Mouse (Mus musculus) B cell, adult 2 months (primary cell): ENCODE measurements around the gene Hnrnpa2b1.
A peak's percentile ranks its signal among the peaks of the same experiment; 100 is the strongest.
"Not testable (repeated sequence)": the region's sequence is repeated elsewhere in the genome, so short reads cannot be mapped to it uniquely, and the experiment has no call there.

Experiments used
- DNase-seq, 2 experiments: peaks; one replicate each; pipeline ENCODE4 v3.0.0; 2022

The Hnrnpa2b1 gene

DNA sequence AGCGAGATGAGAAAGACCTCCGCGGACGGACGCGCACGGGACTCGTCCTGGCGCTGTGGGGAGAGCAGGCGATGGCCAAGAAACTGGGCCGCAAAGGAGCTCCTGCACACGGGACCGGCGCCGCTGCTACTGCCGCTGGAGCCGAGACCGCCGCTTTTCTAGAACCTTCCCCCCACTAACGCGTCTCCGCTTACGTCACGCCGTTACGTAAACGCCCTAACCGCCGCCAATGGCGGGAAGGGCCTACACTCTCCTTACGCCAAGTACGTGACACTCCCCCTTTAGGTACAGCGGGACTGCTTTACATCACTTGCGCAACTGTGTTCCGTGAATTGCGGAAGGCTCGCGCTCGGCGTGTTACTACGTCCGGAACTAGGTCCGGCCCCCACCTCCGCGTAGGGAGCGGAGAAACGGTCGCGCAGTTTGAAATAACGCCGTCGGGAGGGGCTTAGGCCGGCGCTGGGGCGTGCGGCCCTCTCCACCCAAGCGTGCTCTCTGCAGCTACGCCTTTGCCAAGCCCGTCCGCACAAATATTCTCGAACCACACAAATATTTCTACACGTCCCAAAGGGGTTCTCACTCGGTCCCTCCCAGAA, at the start of gene Hnrnpa2b1:
Gene Hnrnpa2b1 (minus strand): TSS at position 180 of the 596 bp plus-strand sequence.
- peak; percentile 99 for DNase-seq

- DNase-seq, result no peak
Observed at GRCm38 (mm10) chr6:51514860-51515259, 45.2 kb upstream of the Hnrnpa2b1 start.

DNA sequence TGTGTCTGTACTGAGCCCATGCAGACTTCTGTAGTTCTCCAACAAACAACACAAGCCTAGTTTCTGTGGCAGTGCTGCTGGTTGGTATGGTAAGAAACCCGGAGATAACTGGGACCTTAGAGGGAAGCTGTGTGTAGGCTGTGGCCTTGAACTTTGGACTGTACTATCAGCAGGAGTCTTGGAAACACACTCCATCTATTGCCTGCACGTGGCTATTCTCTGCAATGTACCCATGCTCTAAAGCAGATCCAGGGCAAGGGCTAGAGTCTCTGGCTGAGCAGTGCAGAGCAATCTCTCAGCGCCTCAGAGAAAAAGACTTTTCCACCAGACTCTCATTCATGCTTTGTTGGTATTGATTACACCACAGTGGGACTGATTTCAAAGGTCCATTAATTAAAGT, 44.1 kb upstream of the Hnrnpa2b1 start:
- DNase-seq, result no peak

GRCm38 (mm10) chr6:51510946-51511345, 41.3 kb upstream of the Hnrnpa2b1 start:
- no peak for DNase-seq

DNA sequence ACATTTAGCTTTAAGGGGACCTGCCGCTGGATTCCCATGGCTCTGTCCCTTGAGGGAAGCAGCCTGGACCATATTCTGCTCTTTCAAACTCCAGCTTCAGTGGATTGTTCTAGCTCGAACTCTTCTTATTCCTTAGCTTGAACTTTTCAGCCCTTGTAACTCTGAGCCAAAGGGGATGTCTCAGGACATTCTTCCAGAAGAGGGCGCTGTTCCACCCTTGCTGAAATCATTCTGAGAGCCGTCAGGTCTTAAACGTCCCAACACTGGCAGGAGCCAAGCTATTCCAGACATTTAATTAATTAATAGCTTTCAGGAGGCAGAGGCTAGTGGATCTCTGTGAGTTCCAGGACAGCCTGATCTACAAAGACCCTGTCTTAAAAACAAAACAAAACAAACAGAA, 40.4 kb upstream of the Hnrnpa2b1 start:
- DNase-seq, result peak; percentile 70 to 71

- peak; percentile 82 to 83 for DNase-seq
Observed at GRCm38 (mm10) chr6:51508750-51509648, 39.3 kb upstream of the Hnrnpa2b1 start.

DNA sequence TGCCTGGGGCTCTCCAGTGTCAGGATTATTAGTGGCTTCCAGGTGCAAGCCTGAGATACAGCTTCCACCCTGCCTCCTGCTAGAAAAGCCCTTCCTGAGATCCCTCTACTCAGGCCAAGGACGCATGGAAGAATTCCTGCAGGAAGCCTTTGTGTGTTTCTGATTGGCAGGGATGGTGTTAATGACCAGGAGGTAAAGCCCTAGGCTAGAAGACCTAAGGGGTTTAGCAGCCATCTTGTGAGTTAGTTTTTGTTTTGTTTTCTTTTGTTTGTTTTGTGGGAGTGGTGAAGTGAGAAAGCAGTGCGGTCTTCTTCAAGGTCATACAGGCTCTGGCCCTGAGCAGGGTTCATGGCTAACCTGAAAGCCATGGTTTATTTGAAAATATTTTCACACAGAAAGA, 37.9 kb upstream of the Hnrnpa2b1 start:
- DNase-seq, result no peak

GRCm38 (mm10) chr6:51505671-51506070, 36.0 kb upstream of the Hnrnpa2b1 start:
- no peak for DNase-seq

DNA sequence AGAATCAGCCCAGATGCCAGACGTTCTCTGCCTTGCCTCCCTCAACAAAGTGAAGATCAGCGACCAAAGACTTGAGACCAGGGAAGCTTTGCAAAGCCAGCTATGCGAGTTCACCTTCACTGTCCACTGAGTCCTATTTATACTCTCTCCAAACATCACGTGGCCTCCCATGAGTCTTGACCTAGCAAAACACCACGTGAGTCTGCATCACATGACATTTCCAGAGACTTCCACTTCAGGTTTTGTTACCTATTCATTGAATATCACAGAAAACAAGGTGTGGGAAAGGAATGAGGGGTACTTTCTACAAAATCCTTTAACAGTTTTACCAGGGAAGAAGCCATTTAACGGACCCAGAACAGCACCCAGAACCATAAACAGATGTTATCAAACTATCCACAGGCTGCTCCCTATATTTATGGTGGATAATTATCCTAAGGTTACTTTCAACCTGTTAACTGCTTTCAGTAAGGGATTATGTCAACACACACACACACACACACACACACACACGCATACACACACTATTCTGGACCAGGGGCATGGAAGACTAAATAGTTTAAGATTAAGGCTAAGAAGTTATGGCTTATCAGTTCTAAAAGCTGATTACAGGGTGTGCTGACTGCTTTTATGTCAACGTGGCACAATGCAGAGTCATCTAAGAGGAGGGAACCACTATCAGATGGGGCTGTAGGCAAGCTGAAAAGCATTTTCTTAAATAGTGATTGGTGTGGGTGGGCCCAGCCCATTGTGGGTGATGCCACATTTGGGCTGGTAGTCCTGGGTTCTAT, 27.8 kb upstream of the Hnrnpa2b1 start:
- no peak for DNase-seq

GRCm38 (mm10) chr6:51489787-51490186, 20.1 kb upstream of the Hnrnpa2b1 start:
- DNase-seq, result no peak

- no peak for DNase-seq
Observed at GRCm38 (mm10) chr6:51486731-51487130, 17.0 kb upstream of the Hnrnpa2b1 start.

DNA sequence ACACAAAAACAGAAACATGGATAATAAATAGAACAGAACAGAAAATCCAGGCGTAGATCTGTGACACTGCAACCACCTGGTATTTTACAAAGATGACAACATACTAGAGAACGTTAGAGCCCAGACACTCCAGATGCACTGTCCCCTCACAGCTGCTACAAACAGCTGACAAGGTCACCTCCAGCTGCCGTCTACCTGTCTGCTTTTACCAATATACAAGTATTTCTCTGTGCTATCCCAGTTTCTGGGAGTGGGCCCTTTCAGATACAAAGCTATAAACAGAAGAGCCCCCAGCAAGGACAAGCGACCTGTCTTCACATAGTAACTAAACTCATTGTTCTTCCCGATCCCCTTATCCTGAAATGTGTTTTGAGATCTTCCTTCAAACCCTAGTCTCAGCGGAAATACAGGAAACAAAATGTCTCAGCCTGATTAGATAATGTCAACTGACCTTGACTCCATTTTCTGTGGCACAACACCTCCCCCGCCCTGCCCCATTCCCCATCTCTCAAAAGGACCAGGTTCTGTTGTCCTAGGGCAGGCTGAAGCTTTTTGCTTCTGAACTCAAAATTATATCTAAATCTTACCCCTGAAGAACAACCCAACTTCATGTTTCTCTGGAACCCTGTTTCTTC, 16.5 kb upstream of the Hnrnpa2b1 start:
- DNase-seq, result no peak

DNA sequence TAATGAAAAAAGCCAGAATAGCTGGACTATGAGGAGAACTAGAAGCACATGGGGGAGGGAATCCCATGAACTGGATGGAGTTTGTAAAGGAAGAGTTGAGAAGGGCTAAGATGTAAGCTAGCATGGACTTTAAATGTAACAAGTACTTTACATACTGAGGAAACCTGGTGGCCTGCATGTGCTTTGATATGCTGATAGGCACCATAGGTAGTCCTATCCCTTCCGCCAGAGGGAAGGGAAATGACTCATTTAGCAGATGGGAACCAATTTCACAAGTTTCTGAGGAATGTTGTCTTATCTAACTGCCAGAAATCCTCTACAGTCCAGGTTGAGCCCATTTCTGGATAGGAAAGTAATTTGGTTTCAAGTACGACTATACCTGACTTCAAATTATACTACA, 16.0 kb upstream of the Hnrnpa2b1 start:
- DNase-seq, result no peak

DNA sequence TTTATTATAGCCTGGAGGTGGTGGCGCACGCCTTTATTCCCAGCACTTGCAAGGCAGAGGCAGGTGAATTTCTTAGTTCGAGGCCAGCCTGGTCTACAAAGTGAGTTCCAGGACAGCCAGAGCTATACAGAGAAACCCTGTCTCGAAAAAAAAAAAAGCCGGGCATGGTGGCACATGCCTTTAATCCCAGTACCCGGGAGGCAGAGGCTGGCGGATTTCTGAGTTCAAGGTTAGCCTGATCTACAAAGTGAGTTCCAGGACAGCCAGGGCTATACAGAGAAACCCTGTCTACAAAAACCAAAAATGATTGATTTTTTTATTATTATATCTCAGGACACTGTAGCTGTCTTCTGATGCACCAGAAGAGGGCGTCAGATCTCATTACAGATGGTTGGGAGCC, 14.9 kb upstream of the Hnrnpa2b1 start:
- DNase-seq, result not testable (repeated sequence)

GRCm38 (mm10) chr6:51483861-51484260, 14.2 kb upstream of the Hnrnpa2b1 start:
- DNase-seq, result no peak

- DNase-seq, result no peak
Observed at GRCm38 (mm10) chr6:51481548-51481947, 11.9 kb upstream of the Hnrnpa2b1 start.

GRCm38 (mm10) chr6:51479136-51479731, 9.5 kb upstream of the Hnrnpa2b1 start:
- DNase-seq, result no peak

DNA sequence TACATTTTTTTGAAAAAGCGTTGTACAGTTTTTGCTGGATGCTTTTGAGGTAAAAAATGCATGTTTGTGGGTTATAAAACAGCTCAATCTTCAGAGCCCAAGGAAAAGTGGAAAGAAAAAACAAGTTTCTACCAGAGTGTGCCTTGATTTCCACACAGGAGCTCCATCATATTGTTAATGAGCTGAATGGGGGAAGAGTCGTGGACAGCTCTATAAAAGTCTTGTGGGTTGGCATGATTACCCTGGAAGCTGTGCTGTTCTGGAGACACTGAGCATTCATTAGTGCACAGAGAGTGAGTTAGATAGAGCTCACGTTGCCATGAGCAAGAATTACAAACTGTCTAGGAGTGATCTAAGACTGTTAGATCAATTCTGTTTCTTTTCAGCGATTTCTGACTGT, 2.5 kb upstream of the Hnrnpa2b1 start:
- DNase-seq, result no peak

DNA sequence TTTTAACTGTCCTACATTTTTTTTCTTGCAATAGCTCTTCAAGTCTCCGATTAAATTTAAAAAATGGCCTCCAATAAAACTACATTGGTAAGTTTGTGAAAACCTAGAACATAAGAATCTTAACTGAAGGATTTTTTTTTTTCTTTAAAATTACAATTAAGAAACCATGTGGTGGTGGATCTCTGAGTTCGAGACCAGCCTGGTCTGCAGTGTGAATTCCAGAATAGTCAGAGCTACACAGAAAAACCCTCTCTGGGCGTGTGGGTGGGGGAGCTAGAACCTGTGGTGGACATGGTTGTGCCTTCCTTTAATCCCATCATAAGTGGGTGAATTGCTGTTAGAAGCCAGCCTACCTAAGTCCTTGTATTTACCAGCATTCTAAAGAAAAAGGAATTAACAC, 2.1 kb upstream of the Hnrnpa2b1 start:
- DNase-seq, result no peak

DNA sequence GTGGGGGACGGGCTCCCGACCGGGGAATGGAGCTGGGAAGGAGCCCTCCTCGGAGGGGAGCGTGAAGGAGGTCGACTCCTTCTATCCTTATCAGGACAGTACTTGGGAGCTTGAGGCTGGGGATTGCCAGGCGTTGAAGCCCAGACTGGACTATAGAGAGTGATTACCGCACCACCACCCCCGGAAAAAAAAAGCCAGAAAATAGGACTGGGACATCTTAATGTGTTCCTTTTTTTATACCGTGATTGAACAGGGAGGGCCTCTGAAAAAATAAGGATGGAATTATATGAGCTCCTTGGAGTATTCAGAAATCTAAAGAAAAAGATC, 1.4 kb upstream of the Hnrnpa2b1 start:
- DNase-seq, result no peak

DNA sequence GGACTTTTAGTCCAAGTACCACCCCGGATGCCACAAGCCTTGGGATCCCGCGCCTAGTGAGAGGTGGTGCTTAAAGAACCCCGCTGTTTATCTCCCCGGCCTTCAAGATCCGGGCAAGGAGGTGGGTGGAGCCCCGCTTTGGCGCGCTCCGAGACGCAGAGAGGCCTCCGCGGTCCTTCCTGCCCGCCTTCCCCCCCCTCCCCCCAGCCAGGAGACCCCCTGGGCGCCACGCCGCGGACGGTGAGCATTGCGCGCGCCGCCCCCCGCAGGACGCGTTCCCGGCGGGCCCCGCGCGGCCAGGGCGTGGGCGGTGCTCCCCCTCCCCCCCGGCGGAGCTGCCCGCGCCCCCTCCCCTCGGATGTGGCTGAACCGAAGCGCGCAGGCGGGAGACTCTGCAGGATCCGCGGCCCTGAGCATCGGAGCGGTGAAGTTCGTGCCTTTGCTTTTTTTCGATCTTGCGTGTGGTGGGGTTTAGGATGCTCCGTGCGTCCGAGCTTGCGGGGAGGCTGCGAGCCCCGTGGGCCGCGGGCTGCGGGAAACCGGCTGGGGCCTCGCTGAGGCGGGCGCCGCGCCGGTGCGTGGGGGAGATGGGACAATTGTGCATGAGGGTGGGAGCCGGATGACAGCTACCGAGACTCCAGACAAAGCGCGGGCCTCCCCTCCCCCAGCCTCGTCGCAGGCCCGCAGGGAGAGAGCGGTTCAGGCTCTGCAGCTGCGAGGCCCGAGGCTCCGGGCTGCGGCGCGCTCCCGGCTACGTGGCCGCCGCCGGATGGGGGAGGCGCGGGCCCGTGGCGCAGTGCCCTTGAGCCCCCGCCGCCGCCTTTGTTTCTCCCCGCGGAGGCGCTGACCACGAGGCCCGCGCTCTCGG, 851 bp upstream of the Hnrnpa2b1 start, which contains the start of gene Cbx3:
Gene Cbx3 (plus strand): TSS at position 50 of the 868 bp plus-strand sequence.
- DNase-seq, result peak; percentile 70 to 84
